Mouse (Mus musculus) forebrain, embryonic 13.5 days (tissue): ENCODE data around the gene Otog. TPM values are rescaled to one million over a fixed set of nuclear protein-coding genes. Genes with fewer than 3 reads are reported as not detected.
A peak's percentile ranks its signal among the peaks of the same experiment; 100 is the strongest.

Experiments used
- ATAC-seq: fragments of 200-750 bp; cut with Nextera tagmentation; 2 replicates; pipeline ENCODE4 v1.8.0; 2017
- H3K27ac ChIP-seq: fragments of 300-500 bp; sonication (generic); 2 replicates; pipeline ENCODE4 v1.5.1; 2015; ENCODE audit warnings: inconsistent platforms, mild to moderate bottlenecking, moderate library complexity
- H3K27me3 ChIP-seq: fragments of 300-500 bp; sonication (generic); 2 replicates; pipeline ENCODE4 v1.6.1; 2015; ENCODE audit warnings: mild to moderate bottlenecking, inconsistent platforms
- H3K36me3 ChIP-seq: fragments of 300-500 bp; sonication (generic); 2 replicates; pipeline ENCODE4 v1.6.1; 2015; ENCODE audit warnings: mild to moderate bottlenecking, inconsistent platforms; ENCODE audit not compliant: poor library complexity, severe bottlenecking
- H3K4me1 ChIP-seq: fragments of 300-500 bp; sonication (generic); 2 replicates; pipeline ENCODE4 v1.6.1; 2015; ENCODE audit warnings: inconsistent platforms
- H3K4me2 ChIP-seq: fragments of 300-500 bp; sonication (generic); 2 replicates; pipeline ENCODE4 v1.6.1; 2015; ENCODE audit warnings: inconsistent platforms, mild to moderate bottlenecking, moderate library complexity
- H3K4me3 ChIP-seq: fragments of 300-500 bp; sonication (generic); 2 replicates; pipeline ENCODE4 v1.5.1; 2015; ENCODE audit warnings: mild to moderate bottlenecking, inconsistent platforms
- H3K9ac ChIP-seq: fragments of 300-500 bp; sonication (generic); 2 replicates; pipeline ENCODE4 v1.6.1; 2015; ENCODE audit warnings: mild to moderate bottlenecking, inconsistent platforms
- H3K9me3 ChIP-seq: fragments of 300-500 bp; sonication (generic); replicated peaks from 2 replicates; pipeline ENCODE4 v1.6.1; 2016; ENCODE audit warnings: inconsistent platforms
- WGBS: fragments of 180-500 bp; shearing (Covaris S2); methylation state at CpG from one replicate; pipeline ENCODE4 v1.1.7; 2015; 5-methylcytosine and 5-hydroxymethylcytosine counted together
- polyA plus RNA-seq: library from polyadenylated mRNA; unstranded; fragments of >200 nt; fragmentation: Nextera tagmentation; extraction: Ambion mirVana; gene quantifications from 2 replicates; pipeline ENCODE4 v1.2.1, GENCODE M21; 2015

The Otog gene
- polyA plus RNA-seq, 1 experiment from 2014 or later = not detected

DNA sequence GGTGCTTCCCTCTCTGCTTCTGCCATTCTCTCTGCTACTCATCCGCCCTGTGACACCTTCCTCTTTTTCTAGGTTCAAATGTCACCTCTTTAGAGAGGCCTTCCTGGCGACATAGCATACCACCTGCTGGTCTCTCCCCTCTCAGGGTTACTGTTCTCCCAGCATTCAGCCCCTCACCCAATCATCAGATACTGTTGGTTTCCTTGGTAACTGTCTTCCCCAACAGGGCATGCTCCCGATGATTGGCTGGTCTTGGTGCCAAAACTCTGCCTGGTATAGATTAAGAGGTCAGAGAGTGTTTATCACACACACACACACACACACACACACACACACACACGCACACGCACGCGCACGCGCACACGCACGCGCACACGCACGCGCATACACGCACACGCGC lies 4.8 kb upstream of the Otog start:
- Histone ChIP-seq H3K9me3 (no peaks in the 10 kb centered on the region), H3K4me2 (0 out of 2 replicates have a peak overlapping the region, but pooled peaks have one; percentile 7), H3K27me3 (no peaks in the 10 kb centered on the region), H3K4me3 (no peak overlapping the region), H3K4me1 (peaks cover 22% of the 10 kb centered on the region), H3K36me3 (no peaks in the 10 kb centered on the region), H3K27ac (no peak overlapping the region), H3K9ac (no peak overlapping the region)
- 0 out of 2 replicates have a peak, but pooled peaks have one; percentile 33 for ATAC-seq
- WGBS = 74% methylated on average over 18 of the region's 18 CpGs

DNA sequence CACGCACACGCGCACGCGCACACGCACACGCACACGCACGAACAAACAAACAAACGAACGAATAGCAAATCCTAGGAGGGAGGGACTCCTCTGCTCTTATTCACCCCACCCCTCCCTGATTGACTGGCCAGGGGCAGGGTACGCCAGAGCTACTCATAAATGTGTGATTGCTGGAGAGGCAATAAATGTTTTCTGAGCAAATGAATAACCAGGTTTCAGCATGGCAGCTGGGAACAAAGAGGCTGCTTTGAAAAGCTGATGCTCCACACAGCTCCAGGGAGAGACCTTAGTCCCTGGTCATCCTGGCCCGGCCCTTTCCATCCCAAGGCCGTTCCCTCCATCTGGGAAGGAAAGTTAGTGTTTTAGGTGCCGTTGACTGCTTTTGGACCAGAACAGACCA lies 4.4 kb upstream of the Otog start:
- H3K27me3 ChIP-seq = no peaks in the 10 kb centered on the region
- no peak overlapping the region for H3K4me3 ChIP-seq
- no peaks in the 10 kb centered on the region for H3K9me3 ChIP-seq
- ATAC-seq = no peak; the same call in 1 of the 2 replicates
- H3K4me1 ChIP-seq = peaks cover 22% of the 10 kb centered on the region
- H3K36me3 ChIP-seq = no peaks in the 10 kb centered on the region
- 0 out of 2 replicates have a peak overlapping the region, but pooled peaks have one; percentile 7 for H3K4me2 ChIP-seq
- WGBS = 83% methylated on average over 15 of the region's 15 CpGs
- H3K27ac ChIP-seq = peak overlapping the region; percentile 25; the same call in 1 of the 2 replicates
- peak overlapping the region; percentile 37; the same call in 1 of the 2 replicates for H3K9ac ChIP-seq

DNA sequence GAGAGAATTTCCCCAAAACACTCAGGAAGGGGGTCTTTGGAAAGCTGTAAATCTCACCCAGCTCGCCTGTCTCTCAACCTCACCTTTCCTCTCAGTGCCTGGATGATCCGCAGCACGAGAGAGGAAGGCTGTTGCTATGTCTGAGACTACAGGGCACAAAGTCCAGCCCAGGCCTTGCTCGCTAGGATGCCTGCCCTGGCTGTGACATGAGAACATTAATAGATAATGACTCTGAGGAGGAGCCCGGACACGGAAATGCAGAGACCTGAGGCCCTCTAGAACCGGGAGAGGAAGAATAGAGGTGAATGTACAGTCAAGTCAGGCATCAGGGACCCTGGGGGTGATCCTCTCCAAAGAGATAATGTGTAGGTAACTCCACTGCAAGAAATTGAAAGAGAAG lies 3.6 kb upstream of the Otog start:
- 79% methylated on average over 7 of the region's 7 CpGs for WGBS
- no peak overlapping the region for H3K4me2 ChIP-seq
- no peak overlapping the region for H3K4me3 ChIP-seq
- H3K4me1 ChIP-seq = peaks cover 22% of the 10 kb centered on the region
- no peaks in the 10 kb centered on the region for H3K36me3 ChIP-seq
- no peaks in the 10 kb centered on the region for H3K27me3 ChIP-seq
- no peak for ATAC-seq
- H3K27ac ChIP-seq = no peak overlapping the region
- H3K9ac ChIP-seq = no peak overlapping the region
- no peaks in the 10 kb centered on the region for H3K9me3 ChIP-seq

DNA sequence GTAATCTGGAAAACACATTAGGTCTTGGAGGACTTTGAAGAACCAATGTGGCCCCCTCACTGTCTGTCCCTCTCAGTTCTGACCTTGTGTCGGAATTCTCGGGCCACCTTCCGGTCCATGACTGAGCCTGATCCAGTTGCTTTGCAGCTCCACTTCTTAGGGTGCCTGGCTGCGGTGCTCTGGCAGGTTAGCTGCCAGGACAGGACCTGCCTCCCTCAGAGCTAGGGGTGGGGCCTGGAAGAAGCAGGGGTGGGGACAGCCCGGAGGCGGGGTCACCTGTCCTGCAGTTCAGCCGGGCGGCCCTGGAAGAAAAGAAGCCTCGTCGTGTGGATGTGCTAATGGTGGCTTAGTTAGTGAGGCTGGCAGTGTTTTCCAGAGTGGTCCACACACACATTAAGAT lies 2.4 kb upstream of the Otog start, which contains the start of gene Ush1c:
Ush1c (minus strand) TSS at position 158 of the 400 bp plus-strand sequence.
- Histone ChIP-seq H3K4me3 (no peak within 1 kb of the TSS), H3K4me2 (no peak within 1 kb of the TSS), H3K9ac (no peak within 1 kb of the TSS), H3K9me3 (no peaks in the 10 kb centered on the region), H3K27me3 (no peaks in the 10 kb centered on the region), H3K36me3 (no peaks in the 10 kb centered on the region), H3K27ac (no peak within 1 kb of the TSS), H3K4me1 (peaks cover 22% of the 10 kb centered on the region)
- WGBS = 18% methylated on average over 10 of the region's 10 CpGs
- ATAC-seq = no peak

DNA sequence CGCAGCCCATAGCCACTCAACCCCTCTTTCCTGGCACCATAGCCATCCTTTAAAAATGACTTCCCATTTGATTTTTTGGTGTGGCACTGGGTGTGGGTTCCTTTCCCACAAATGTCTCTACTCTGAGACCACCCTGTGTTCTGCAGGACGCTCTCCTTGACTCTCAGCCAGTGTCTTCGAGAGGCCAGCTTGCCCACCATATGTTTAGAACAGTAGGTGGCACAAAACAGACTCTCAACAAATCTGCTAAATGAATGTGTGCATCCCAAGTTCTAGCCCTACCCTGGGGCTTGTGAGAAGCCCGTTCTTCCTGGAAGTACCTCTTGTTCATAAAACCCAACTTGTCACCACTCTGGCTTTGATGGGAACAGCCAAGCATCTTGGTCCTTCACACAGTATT lies 696 bp upstream of the Otog start:
- Histone ChIP-seq H3K27ac (no peak overlapping the region), H3K9me3 (no peaks in the 10 kb centered on the region), H3K9ac (no peak overlapping the region), H3K4me1 (peaks cover 22% of the 10 kb centered on the region), H3K4me2 (no peak overlapping the region), H3K4me3 (no peak overlapping the region), H3K36me3 (no peaks in the 10 kb centered on the region), H3K27me3 (no peaks in the 10 kb centered on the region)
- 81% methylated on average over 4 of the region's 4 CpGs for WGBS
- ATAC-seq = no peak

DNA sequence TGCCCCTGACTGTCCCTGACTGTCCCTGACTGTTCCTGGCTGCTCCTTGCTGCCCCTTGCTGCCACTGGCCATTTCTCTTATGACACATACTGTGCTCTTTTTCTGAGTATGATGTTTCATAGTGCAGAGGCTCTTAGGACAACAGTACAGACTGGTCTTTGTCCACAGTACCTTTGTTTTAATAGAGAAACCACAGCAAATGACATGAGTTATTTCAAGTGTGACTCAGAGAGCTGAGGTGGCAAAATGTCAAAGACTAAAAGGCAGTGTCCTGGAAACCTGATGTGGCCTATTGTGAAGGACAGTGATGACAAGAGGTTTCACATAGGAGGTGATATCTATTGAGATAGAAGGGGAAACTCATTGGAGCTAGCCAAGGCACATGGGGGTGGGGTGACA lies 6.1 kb downstream of the Otog start:
- no peaks in the 10 kb centered on the region for H3K4me1 ChIP-seq
- no peak overlapping the region for H3K27ac ChIP-seq
- no peak overlapping the region for H3K9ac ChIP-seq
- no peaks in the 10 kb centered on the region for H3K27me3 ChIP-seq
- H3K4me2 ChIP-seq = no peak overlapping the region
- H3K9me3 ChIP-seq = no peaks in the 10 kb centered on the region
- H3K36me3 ChIP-seq = no peaks in the 10 kb centered on the region
- no peak for ATAC-seq
- H3K4me3 ChIP-seq = no peak overlapping the region

DNA sequence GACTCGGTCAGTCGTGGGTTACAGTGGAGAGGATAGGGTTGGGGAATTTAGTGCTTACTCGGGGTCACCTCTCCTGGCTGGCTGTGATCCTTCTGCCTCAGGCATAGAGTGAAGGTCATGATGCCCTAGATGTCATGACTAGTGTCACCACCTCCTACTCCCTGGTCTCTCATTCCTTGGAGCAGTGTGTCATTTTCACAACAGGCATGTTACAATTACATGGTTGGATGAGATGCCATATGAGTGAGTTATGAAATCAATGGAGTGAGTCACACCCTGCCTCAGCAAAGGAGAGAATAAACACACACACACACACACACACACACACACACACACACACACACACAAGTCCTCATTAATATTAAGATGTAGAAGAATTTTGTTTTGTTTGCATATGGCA lies 6.8 kb downstream of the Otog start:
- no peaks in the 10 kb centered on the region for H3K9me3 ChIP-seq
- no peaks in the 10 kb centered on the region for H3K4me1 ChIP-seq
- H3K27ac ChIP-seq = no peak overlapping the region
- H3K9ac ChIP-seq = no peak overlapping the region
- ATAC-seq = no peak
- H3K4me3 ChIP-seq = no peak overlapping the region
- no peaks in the 10 kb centered on the region for H3K36me3 ChIP-seq
- WGBS = 90% methylated on average over 3 of the region's 3 CpGs
- no peaks in the 10 kb centered on the region for H3K27me3 ChIP-seq
- H3K4me2 ChIP-seq = no peak overlapping the region

DNA sequence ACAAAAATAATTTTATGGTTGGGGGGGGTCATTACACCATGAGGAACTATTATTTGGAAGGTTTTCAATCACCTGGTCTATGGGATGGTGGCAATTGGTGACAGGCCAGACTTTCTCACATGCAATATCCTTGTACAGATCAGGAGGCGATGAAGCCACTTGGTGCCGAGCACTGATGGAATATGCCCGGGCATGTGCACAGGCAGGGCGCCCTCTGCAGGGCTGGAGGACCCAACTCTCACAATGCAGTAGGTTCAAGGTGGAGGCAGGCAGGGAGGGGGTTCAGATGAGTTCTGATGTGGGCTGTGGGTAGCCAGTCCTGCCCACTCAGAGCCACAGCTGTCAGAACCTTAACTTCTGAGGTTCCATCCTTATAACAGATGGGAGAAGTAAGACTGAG lies 11.1 kb downstream of the Otog start:
- Histone ChIP-seq H3K27me3 (no peaks in the 10 kb centered on the region), H3K4me1 (no peaks in the 10 kb centered on the region), H3K27ac (no peak overlapping the region), H3K4me3 (no peak overlapping the region), H3K9me3 (no peaks in the 10 kb centered on the region), H3K36me3 (no peaks in the 10 kb centered on the region), H3K9ac (no peak overlapping the region), H3K4me2 (no peak overlapping the region)
- no peak for ATAC-seq
- WGBS = 85% methylated on average over 4 of the region's 4 CpGs

DNA sequence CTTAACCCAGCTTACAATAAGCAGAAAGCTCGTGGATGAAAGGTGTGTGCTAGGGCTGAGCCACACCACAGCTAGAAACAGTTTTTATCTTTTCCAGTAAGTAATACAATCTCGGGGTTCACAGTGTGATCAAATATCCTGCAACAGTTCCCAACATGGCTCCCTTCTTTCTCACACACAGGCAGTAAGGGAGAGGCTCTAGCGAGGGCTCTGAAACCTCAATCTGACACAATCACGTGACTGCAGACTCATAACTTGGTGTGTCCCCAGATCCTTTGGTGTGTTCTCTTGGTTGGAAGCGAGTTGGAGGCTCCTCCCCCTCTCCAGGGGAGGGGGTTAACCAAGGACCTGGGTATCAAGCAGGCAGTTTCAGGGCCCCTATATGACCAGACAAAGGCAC lies 35.4 kb downstream of the Otog start:
- no peaks in the 10 kb centered on the region for H3K36me3 ChIP-seq
- H3K9ac ChIP-seq = no peak overlapping the region
- 69% methylated on average over 5 of the region's 5 CpGs for WGBS
- no peaks in the 10 kb centered on the region for H3K27me3 ChIP-seq
- no peak overlapping the region for H3K27ac ChIP-seq
- ATAC-seq = no peak
- H3K4me3 ChIP-seq = no peak overlapping the region
- H3K4me2 ChIP-seq = no peak overlapping the region
- H3K9me3 ChIP-seq = no peaks in the 10 kb centered on the region
- no peaks in the 10 kb centered on the region for H3K4me1 ChIP-seq

DNA sequence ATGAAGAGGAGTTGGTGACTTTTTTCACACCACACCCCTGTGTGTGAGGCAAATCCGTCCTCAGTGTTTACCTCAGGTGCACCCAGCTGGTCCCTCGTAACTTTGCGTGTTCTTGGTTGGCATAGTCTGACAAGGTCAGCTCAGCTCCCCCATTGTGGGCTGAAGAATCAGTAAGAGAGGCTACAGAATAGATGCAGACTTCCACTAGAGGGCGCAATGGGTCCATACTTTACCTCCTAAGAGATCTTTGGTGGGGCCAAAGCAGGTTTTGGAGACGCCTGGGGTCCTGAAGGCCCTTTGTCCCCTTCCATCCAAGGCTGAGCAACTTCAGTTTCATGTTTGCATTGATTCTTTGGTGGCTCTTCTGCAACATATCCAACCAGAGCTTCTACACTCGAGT lies 39.2 kb downstream of the Otog start:
- 22% methylated on average over 6 of the region's 6 CpGs for WGBS
- Histone ChIP-seq H3K27ac (no peak overlapping the region), H3K9ac (no peak overlapping the region), H3K4me1 (no peaks in the 10 kb centered on the region), H3K4me2 (no peak overlapping the region), H3K9me3 (no peaks in the 10 kb centered on the region), H3K36me3 (no peaks in the 10 kb centered on the region), H3K27me3 (no peaks in the 10 kb centered on the region; the same call in 1 of the 2 replicates), H3K4me3 (no peak overlapping the region)
- ATAC-seq = no peak

DNA sequence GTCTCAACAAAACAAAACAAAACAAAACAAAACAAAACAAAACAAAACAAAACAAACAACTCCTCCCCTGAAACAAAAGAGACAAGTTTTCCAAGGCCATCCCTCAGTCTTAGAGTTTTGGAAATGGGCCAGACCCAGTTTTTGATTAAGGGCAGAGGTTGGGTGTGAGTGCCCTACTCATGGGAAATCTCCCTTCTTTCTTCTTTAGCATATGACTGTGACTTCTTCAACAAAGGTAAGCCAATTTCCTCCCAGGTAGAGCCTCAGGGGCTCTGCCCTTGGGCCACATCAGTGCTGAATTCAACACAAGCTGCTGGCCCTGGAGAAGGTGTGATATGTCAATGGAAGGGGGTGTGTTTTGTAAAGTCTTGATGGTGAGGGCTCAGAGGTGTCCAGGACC lies 40.1 kb downstream of the Otog start:
- ATAC-seq = no peak
- no peaks in the 10 kb centered on the region for H3K9me3 ChIP-seq
- H3K4me2 ChIP-seq = no peak overlapping the region
- no peak overlapping the region for H3K9ac ChIP-seq
- no peak overlapping the region for H3K4me3 ChIP-seq
- H3K27ac ChIP-seq = no peak overlapping the region
- H3K36me3 ChIP-seq = no peaks in the 10 kb centered on the region
- no peaks in the 10 kb centered on the region; the same call in 1 of the 2 replicates for H3K27me3 ChIP-seq
- no peaks in the 10 kb centered on the region for H3K4me1 ChIP-seq

DNA sequence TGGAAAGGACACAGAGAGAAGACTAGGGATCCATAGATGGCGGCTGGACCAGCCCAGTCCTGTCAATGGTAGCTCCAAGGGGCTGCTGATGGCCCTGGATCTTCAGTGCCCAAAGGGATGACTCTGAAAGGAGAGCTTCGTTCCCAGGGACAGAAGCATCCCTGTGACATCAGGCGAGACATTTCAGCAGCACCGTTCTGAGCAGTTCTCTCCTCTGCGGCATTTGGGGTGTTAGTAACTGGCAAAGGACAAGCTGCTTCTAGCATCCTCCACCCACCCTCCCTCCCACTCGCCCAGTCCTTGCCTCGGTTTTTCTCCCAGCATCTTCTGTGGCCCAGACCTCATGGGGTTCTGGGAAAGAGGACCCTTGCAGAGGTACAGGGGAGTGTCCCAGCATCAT lies 41.5 kb downstream of the Otog start:
- no peaks in the 10 kb centered on the region; the same call in 1 of the 2 replicates for H3K27me3 ChIP-seq
- H3K4me1 ChIP-seq = no peaks in the 10 kb centered on the region
- 69% methylated on average over 7 of the region's 7 CpGs for WGBS
- no peak overlapping the region for H3K9ac ChIP-seq
- H3K27ac ChIP-seq = no peak overlapping the region
- no peak overlapping the region for H3K4me3 ChIP-seq
- H3K9me3 ChIP-seq = no peaks in the 10 kb centered on the region
- no peak overlapping the region for H3K4me2 ChIP-seq
- H3K36me3 ChIP-seq = no peaks in the 10 kb centered on the region
- no peak for ATAC-seq

DNA sequence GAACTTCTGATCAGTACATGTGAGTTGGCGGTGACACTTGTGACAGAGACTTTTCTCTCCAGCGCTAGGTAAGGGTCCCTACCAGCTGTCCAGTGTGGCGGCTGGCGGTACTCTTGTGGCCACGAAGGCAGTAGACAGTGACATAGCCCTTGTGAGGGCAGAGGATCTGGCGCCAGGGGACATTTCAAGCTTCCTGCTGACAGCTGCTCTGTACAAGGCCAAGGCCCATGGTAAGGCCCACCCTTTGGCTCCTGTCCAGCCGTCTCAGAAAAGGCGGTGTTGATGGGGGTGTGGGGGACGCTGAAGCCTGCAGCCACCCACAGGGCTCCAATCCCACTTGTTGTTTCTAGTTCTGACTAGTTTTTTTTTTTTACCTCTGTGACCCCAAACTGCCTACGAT lies 42.9 kb downstream of the Otog start:
- H3K4me2 ChIP-seq = no peak overlapping the region

More for the DNA sequence above, 42.9 kb downstream of the Otog start:
- H3K9me3 ChIP-seq = no peaks in the 10 kb centered on the region
- H3K9ac ChIP-seq = no peak overlapping the region
- no peaks in the 10 kb centered on the region for H3K4me1 ChIP-seq
- no peak overlapping the region for H3K27ac ChIP-seq
- H3K36me3 ChIP-seq = no peaks in the 10 kb centered on the region
- no peak overlapping the region for H3K4me3 ChIP-seq
- 82% methylated on average over 10 of the region's 10 CpGs for WGBS
- H3K27me3 ChIP-seq = no peaks in the 10 kb centered on the region; the same call in 1 of the 2 replicates
- ATAC-seq = no peak
